Mouse (Mus musculus) embryo, embryonic 11 days (tissue): ENCODE results near the gene Lamb3.
"Not testable (repeated sequence)": the region's sequence is repeated elsewhere in the genome, so short reads cannot be mapped to it uniquely, and the experiment has no call there.

Experiments used
- DNase-seq: peaks from one replicate; pipeline ENCODE4 v3.0.0-alpha.2; 2015

The Lamb3 gene

DNA sequence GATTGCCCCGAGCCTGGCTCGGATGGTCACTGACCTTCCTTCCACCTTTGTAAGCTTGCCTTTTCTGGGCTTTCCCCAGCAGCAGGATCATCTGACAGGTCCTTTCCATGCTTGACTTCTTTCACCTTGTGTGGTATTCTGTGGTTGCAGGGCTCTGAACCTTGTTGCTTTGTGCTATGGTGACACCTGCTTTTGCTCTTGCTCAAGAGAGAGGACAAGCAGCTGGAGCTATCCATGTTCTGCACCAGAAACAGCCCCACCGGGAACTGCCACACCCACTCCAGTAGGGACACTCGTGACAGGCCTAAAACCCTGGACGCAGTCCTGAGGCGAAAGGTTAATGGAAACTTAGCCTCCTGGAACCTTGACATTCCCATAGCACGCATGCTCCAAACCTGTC is 43.9 kb downstream of the Lamb3 start:
- DNase-seq = no peak

DNA sequence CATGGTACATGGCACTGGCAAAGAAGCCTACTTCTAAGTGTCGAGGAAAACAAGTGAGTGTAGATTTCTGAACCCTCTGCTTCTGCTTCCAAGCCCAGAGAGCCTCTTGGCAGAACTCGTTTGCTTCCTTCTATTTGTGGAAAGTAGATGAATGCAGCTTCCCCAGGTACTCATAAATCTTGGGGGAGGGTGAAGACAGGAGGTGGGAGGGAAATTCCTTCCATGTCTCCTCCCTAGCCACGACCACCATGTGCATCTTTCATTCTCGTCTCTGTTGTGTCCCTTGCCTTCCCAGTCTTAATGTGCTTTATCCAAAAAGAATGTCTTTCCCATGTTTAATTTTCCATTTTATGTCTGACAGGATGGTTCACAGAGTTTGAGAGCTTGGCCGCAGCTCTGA is 45.1 kb downstream of the Lamb3 start:
- DNase-seq = no peak

DNA sequence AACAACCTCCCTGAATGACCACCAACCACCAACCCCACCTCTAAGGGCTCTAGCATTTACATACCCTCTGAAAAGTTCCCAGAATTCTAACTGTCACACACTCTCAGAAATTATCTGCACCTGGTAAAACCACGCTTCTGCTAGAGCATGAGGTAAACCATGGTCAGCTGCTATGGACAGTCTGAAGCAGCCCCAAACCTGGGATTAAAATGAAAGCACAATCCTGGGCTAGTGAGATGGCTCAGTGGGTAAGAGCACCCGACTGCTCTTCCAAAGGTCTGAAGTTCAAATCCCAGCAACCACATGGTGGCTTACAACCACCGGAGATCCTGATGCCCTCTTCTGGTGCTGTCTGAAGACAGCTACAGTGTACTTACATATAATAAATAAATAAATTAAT is 46.4 kb downstream of the Lamb3 start:
- DNase-seq = not testable (repeated sequence)

- no peak for DNase-seq
Observed at GRCm38 (mm10) chr1:193255032-193255431, 47.5 kb downstream of the Lamb3 start.

DNA sequence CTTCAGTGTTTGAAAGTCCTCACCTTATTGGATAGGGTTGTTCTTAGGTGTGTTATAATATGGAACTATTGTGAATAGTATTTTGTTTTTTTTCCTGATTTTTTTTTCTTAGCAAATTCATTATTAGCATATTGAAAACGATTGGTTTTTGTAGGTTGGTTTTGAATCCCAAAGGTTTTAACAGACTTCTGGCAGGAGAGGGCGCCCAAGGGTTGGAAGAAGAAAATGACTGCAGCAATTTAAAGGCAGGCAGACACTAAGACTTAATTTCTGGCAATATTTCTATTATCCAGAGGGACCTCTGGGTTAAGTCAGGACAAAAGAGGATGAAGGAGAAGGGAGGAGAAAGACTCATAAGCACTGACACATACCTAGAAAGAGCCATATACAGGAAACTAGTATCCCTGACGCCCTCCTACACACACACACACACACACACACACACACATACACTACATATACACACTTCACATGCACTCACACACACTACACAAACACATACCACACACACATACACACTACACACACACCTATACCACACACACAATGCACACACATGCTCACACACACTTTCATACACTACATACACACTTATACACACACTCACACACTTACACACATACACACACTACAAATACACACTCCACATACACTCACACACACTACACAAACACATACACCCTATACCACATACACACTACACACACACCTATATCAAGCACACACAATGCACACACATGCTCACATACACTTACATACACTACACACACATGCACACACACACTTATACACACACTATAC is 48.2 kb downstream of the Lamb3 start:
- peak; percentile 76 for DNase-seq

DNA sequence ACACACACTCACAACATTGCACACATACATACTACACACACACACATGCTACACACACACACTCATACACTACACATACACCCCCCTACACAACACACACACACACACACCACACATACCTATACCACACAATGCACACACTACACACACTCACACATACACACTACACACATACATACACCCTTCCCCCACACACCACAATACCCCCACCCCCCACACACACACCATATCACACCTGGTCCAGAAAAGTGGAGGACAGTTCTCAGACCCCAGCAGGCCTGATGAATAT is 48.7 kb downstream of the Lamb3 start:
- DNase-seq = no peak

DNA sequence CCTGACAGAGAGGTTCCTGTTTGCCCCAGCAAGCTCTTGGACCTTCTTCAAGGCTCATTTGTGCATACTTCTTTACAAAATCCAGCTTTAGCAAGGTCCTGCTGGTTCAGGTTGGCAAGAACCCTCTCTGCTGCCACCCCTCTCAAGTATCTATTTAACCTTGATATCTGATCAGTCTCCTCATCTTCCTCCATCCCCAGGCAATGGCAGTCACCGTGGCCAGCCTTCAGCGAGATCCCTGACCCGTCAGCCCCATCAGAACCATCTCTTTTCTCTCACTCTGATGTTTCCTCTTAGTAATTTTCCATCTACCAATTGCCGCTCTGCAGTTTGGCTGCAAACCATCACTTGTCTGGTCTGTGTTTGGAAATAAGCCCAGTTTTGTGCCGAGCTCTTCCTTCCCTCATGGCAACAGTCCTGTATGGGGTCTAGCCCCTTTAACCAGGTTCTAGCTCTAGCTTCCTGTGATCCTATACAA is 49.2 kb downstream of the Lamb3 start:
- DNase-seq = no peak

- DNase-seq = no peak
Observed at GRCm38 (mm10) chr1:193259559-193259958, 52.1 kb downstream of the Lamb3 start.

DNA sequence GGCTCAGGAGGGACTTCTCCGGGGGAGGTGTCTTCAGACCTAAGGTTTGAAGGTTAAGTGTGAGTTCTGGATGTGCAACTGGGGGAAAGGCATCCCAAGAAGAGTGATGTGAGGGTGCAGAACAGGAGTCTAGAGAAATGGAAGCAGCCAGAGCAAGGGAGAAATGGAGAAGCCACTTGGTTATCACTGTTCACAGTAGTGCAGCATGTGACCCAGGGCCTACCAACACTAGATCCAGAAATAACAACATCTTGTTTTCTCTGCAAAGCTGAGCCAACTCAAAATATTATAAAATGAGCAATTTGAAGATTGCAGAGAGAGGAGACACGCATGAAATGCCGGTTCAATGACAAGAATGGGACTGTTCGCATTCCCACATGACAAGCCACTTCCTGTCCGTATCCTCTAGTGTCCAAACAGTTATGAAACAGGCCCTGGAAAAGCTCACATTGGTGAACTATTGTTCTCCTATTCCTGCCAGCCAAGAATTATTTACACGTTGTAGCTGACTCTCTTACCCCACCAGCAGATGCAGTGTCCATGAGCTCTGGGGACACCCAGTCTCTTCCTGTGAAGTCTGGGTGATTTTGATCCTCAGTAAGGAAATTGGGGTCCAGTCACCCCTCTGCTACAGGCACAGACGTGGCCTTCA is 54.5 kb downstream of the Lamb3 start:
- no peak for DNase-seq

GRCm38 (mm10) chr1:193263026-193263907 is 55.8 kb downstream of the Lamb3 start:
- no peak for DNase-seq

DNA sequence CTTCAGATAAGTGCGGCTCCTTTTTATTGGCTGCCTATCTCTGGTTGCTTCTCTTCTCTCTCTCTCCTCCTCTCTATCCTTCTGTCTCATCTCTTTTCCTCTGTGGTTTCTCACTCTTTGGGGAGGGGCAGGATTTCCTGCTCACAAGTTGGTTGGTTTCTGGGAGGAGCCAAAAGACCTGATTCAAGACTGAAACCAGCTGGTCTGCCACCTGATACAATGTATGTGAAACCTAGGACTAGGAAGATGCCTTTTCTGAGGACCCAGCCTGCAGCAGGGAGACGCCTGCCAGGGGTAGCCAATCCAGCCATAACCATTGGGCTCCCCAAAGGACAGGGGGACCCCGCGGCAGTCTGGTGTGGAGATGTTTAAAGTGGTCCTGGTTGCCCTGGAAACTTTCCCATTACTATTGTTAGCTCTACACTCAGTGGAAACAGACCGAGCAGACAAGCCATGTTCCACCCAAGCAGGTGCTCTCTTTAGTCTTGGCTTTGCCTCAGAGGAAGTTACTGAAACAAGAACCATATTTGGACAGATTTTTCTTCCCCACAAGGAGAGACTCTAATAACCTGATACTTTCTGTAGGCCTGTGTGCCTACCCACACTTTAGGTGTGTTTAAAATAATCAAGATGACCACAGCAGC is 56.6 kb downstream of the Lamb3 start, which contains the start of gene Hsd11b1:
Hsd11b1 (minus strand) TSS at position 121 of the 644 bp plus-strand sequence.
- DNase-seq = no peak

DNA sequence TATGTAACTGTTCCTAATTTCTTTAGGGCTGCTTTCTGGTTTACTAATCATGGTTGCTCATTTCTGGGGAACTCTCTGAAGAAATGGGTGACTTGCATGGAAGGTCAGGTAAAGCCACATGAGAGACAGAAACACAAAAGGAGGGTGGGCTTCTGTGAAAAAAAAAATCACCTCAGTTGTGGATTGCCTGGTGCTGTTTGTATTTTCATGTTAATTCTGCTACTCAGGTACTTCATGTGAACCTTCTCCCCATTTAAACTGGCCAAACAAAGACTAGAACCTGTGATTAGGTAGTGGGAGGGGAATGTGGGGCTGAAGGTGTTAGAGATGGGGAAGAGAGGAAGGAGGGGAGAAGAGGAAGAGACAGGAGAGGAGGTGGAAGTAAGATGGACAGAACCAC is 58.2 kb downstream of the Lamb3 start:
- DNase-seq = no peak

DNA sequence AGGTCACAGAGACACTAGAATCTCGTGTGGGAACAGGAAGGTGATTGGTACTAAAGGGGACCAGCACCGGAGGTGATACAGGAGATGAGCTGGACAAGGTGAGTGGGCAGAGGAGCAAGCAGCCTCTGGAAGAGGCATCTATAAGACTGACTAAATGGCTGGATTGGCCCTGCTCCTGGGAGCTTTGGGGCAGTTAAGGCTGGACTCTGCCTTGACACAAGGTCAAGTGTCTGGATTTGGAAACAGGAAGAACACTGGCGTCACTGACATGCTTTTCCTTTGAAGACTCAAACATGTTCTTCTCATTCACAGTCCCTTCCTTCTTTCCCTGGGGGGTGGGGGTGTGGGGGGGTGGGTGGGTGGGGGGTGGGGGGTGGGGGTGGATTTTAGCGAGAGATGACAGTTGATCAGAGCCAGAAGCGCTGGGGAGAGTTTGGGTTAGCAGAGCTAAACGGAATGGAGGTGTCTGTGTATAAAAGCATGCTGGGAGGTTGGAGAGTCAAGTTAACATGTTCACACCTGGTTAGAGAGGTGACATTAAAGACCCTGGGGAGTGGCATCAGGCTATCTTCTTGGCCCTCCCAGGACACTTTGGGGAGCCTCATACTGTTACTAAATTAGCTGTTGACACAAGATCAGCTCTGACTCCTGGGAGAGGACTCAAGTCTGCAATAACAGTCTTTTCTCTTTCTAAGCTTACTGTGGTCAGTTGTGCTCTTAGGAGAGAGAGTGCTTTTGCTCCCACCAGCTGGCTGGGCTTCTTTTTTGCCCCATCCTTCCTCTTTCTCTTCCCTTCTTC is 63.7 kb downstream of the Lamb3 start:
- DNase-seq = no peak

GRCm38 (mm10) chr1:193272137-193272915 is 64.8 kb downstream of the Lamb3 start:
- DNase-seq = peak; percentile 59

DNA sequence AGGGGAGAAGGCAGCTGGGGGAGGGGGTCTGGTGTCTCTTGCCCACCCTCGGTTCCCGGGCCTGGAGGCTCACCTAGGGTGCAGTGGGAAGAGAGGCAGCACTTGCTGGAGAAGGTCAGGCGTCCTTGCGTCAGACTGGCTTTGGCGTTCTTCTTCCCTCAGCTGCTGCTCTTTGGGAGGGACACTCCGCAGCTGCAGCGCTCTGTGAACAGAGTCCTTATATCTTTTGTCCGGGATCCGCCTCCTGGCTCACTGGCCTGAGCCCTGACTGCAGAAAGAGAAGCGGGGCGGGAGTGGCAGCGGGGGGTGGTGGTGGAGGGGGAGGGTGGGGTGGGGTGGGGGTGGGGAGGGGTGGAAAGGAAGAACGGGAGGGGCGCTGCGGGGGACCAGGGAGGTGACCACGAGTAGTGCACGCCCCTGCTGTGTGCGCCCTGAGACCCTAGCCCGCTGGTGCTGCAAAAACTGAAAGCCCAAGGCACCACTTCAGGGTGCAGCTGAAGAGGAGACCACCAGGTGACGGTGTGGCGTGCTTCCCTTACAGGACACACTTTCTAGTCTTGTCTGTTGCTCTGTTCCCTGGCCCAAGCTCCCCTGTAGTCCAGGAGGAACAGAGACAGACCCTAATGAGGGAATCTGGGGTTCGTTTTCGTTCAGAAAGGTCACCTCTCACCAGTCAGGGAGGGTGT is 65.6 kb downstream of the Lamb3 start, which contains the start of gene G0s2:
G0s2 (minus strand) TSS at position 302 of the 686 bp plus-strand sequence.
- peak; percentile 80 for DNase-seq

GRCm38 (mm10) chr1:193274407-193275071 is 67.0 kb downstream of the Lamb3 start:
- DNase-seq = no peak

GRCm38 (mm10) chr1:193278414-193279045 is 71.0 kb downstream of the Lamb3 start:
- DNase-seq = no peak

GRCm38 (mm10) chr1:193279492-193279891 is 72.0 kb downstream of the Lamb3 start:
- no peak for DNase-seq

DNA sequence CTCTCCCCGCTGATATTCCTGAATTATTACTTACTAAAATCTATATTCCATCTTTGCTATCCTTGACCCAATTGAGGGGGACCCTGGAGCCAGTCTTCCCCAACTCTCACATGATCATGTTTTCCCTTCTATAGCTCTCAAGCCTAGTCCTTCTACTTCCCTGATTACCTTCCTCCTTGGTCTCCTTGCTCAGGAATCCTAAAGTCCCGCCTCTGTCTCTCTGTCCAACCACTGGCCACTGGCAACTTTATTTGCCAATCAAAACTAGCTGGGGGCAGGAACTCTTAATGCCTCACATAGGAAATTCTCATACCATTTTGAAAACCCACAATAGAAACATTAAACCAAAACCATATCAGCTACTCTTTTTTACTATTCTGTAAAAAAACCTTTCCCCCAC is 73.8 kb downstream of the Lamb3 start:
- DNase-seq = no peak
